Comparison of ENCODE assay signal across 9 mouse cellular contexts in genomic region chr4:136089748-136090583, GRCm38 (mm10). TPM values are rescaled to one million over a fixed set of nuclear protein-coding genes. Genes with fewer than 3 reads are reported as not detected.
DNase-seq lines count a peak whose midpoint lies in the region; ATAC-seq and TF ChIP-seq lines count a peak whose summit lies in the region.
"Had no signal": no experiment of that assay in that cellular context is flagged by ENCODE, and none has a peak within 500 bp of the region (broad histone marks: within the 10 kb centered on the region; RNA-seq: fewer than 3 reads in every experiment).

No protein-coding gene starts in this region.

- H3K4me3 ChIP-seq in heart, postnatal 0 days (ENCODE audit: low read depth, low read length), result no peak overlapping the region
- no peak overlapping the region for H3K4me3 ChIP-seq in heart, adult 2 months
- no peak overlapping the region for H3K4me3 ChIP-seq in bone marrow, adult 2 months (replicated peaks; ENCODE audit: control insufficient read depth, low read depth, low read length)
- no peak overlapping the region for H3K4me3 ChIP-seq in kidney, embryonic 15.5 days (replicated peaks)
- no peak overlapping the region for H3K4me3 ChIP-seq in stomach, embryonic 15.5 days (replicated peaks)
- H3K4me3 ChIP-seq in forebrain, embryonic 14.5 days (ENCODE audit: low read depth, low read length), result no peak overlapping the region
- H3K4me3 ChIP-seq: gastrocnemius, adult 2 months had no signal

- H3K4me1 ChIP-seq in heart, postnatal 0 days (ENCODE audit: control insufficient read depth, insufficient read depth), result no peaks in the 10 kb centered on the region
- H3K4me1 ChIP-seq in heart, adult 2 months (ENCODE audit: control insufficient read depth, insufficient read depth, low read length), result no peaks in the 10 kb centered on the region
- H3K4me1 ChIP-seq in bone marrow, adult 2 months (ENCODE audit: control insufficient read depth, insufficient read depth, low read length), result peaks cover 6% of the 10 kb centered on the region; the same call in 1 of the 2 replicates
- H3K4me1 ChIP-seq in kidney, embryonic 15.5 days, result peaks cover 22% of the 10 kb centered on the region
- peaks cover 9% of the 10 kb centered on the region; the same call in 1 of the 2 replicates for H3K4me1 ChIP-seq in stomach, embryonic 15.5 days
- H3K4me1 ChIP-seq in forebrain, embryonic 14.5 days (ENCODE audit: control insufficient read depth, insufficient read depth, low read length), result no peaks in the 10 kb centered on the region

- H3K27ac ChIP-seq in heart, postnatal 0 days (ENCODE audit: low read depth), result peak overlapping the region; percentile 75; the same call in 1 of the 2 replicates
- H3K27ac ChIP-seq in heart, adult 2 months, result no peak overlapping the region
- H3K27ac ChIP-seq in bone marrow, adult 2 months (ENCODE audit: control insufficient read depth, insufficient read depth, low read depth, low read length, poor library complexity), result peak overlapping the region; percentile 91
- peak overlapping the region; percentile 73 for H3K27ac ChIP-seq in kidney, embryonic 15.5 days
- peak overlapping the region; percentile 57 for H3K27ac ChIP-seq in stomach, embryonic 15.5 days
- H3K27ac ChIP-seq in forebrain, embryonic 14.5 days (ENCODE audit: low read depth, low read length), result no peak overlapping the region
- H3K27ac ChIP-seq: gastrocnemius, adult 2 months had no signal

- WGBS in heart, postnatal 0 days, result 61% methylated on average over 11 of the region's 11 CpGs
- WGBS in heart, adult 2 months, result 66% methylated on average over 11 of the region's 11 CpGs
- 56% methylated on average over 11 of the region's 11 CpGs for WGBS in bone marrow, adult 2 months
- WGBS in kidney, embryonic 15.5 days, result 52% methylated on average over 11 of the region's 11 CpGs
- 49% methylated on average over 11 of the region's 11 CpGs for WGBS in stomach, embryonic 15.5 days
- WGBS in forebrain, embryonic 14.5 days, result 63% methylated on average over 11 of the region's 11 CpGs

- H3K79me2 ChIP-seq in heart, adult 2 months (replicated peaks; ENCODE audit: control insufficient read depth, insufficient read depth, low read length), result no peaks in the 10 kb centered on the region

- no peak for TF ChIP-seq POLR2A in heart, adult 2 months (IDR thresholded peaks at IDR 0.05; ENCODE audit: insufficient read depth, low read depth, low read length)
- no peak for TF ChIP-seq POLR2A in bone marrow, adult 2 months (IDR thresholded peaks at IDR 0.05; ENCODE audit: borderline replicate concordance, control insufficient read depth, low read depth, low read length)

- H3K9me3 ChIP-seq in heart, postnatal 0 days (replicated peaks; ENCODE audit: control insufficient read depth, low read length), result 0 out of 2 replicates have a peak, but pooled peaks cover 4% of the 10 kb centered on the region
- H3K9me3 ChIP-seq in kidney, embryonic 15.5 days (replicated peaks), result peaks cover 2% of the 10 kb centered on the region; the same call in 1 of the 2 replicates
- H3K9me3 ChIP-seq in stomach, embryonic 15.5 days, result no peaks in the 10 kb centered on the region
- H3K9me3 ChIP-seq in forebrain, embryonic 14.5 days (replicated peaks; ENCODE audit: control insufficient read depth, low read length), result 0 out of 2 replicates have a peak, but pooled peaks cover 2% of the 10 kb centered on the region

- ATAC-seq in heart, postnatal 0 days (ENCODE audit: insufficient read depth, low read depth), result no peak; the same call in 1 of the 2 replicates
- peak; percentile 69; the same call in 1 of the 2 replicates for ATAC-seq in kidney, embryonic 15.5 days (replicated peaks; ENCODE audit: low FRiP score)
- peak; percentile 16; the same call in 1 of the 2 replicates for ATAC-seq in stomach, embryonic 15.5 days (ENCODE audit: insufficient read depth, low FRiP score, low read depth)
- ATAC-seq in forebrain, embryonic 14.5 days, result no peak

- TF ChIP-seq EP300 in heart, postnatal 0 days (IDR thresholded peaks at IDR 0.05; ENCODE audit: low read depth), result no peak
- no peak for TF ChIP-seq EP300 in heart, adult 2 months (IDR thresholded peaks at IDR 0.05; ENCODE audit: insufficient read depth, low read depth, low read length)

- no peaks in the 10 kb centered on the region for H3K27me3 ChIP-seq in heart, postnatal 0 days (ENCODE audit: control insufficient read depth, insufficient read depth, low read length)
- H3K27me3 ChIP-seq in heart, adult 2 months (ENCODE audit: control insufficient read depth, insufficient read depth, low read length), result no peaks in the 10 kb centered on the region
- H3K27me3 ChIP-seq in kidney, embryonic 15.5 days, result no peaks in the 10 kb centered on the region
- H3K27me3 ChIP-seq in stomach, embryonic 15.5 days (replicated peaks), result no peaks in the 10 kb centered on the region
- no peaks in the 10 kb centered on the region for H3K27me3 ChIP-seq in forebrain, embryonic 14.5 days (replicated peaks; ENCODE audit: control insufficient read depth, insufficient read depth, low read length)

- TF ChIP-seq CTCF in heart, postnatal 0 days (IDR thresholded peaks at IDR 0.05; ENCODE audit: low read depth), result no peak
- no peak for TF ChIP-seq CTCF in heart, adult 2 months (IDR thresholded peaks at IDR 0.05)
- TF ChIP-seq CTCF in bone marrow, adult 2 months (IDR thresholded peaks at IDR 0.05; ENCODE audit: control insufficient read depth, insufficient read depth, low read length), result no peak

- no peak overlapping the region for H3K4me2 ChIP-seq in heart, postnatal 0 days (ENCODE audit: low read depth, low read length)
- H3K4me2 ChIP-seq in kidney, embryonic 15.5 days, result no peak overlapping the region
- H3K4me2 ChIP-seq in stomach, embryonic 15.5 days, result no peak overlapping the region
- H3K4me2 ChIP-seq in forebrain, embryonic 14.5 days (ENCODE audit: low read length), result no peak overlapping the region

- no peak overlapping the region for H3K9ac ChIP-seq in heart, postnatal 0 days (replicated peaks; ENCODE audit: low read depth, low read length)
- no peak overlapping the region for H3K9ac ChIP-seq in heart, adult 2 months (ENCODE audit: low read depth, low read length)
- no peak overlapping the region for H3K9ac ChIP-seq in kidney, embryonic 15.5 days
- H3K9ac ChIP-seq in stomach, embryonic 15.5 days, result no peak overlapping the region
- no peak overlapping the region for H3K9ac ChIP-seq in forebrain, embryonic 14.5 days (ENCODE audit: low read length)

- no peaks in the 10 kb centered on the region for H3K36me3 ChIP-seq in heart, postnatal 0 days (replicated peaks; ENCODE audit: control insufficient read depth, insufficient read depth, low read length)
- H3K36me3 ChIP-seq in heart, adult 2 months (ENCODE audit: control insufficient read depth, insufficient read depth, low read length), result no peaks in the 10 kb centered on the region
- H3K36me3 ChIP-seq in kidney, embryonic 15.5 days, result no peaks in the 10 kb centered on the region
- H3K36me3 ChIP-seq in stomach, embryonic 15.5 days, result no peaks in the 10 kb centered on the region
- no peaks in the 10 kb centered on the region for H3K36me3 ChIP-seq in forebrain, embryonic 14.5 days (ENCODE audit: control insufficient read depth, insufficient read depth, low read length)

- DNase-seq in heart, postnatal 0 days (ENCODE audit: low spot score), result no peak
- DNase-seq in heart, adult 2 months, result no peak
- DNase-seq in right cerebral cortex, postnatal 4 days, result no peak
- DNase-seq in forebrain, embryonic 14.5 days (ENCODE audit: low spot score), result no peak
- DNase-seq in urinary bladder, postnatal 4 days (ENCODE audit: low spot score in 2 of 2), result no peak
- DNase-seq: gastrocnemius, adult 2 months had no signal

- intact Hi-C loops in heart, adult 2 months (cut with DNase I), result no loop called here

RNA-seq across cellular contexts. Expression of gene Rpl11, which starts 36.7 kb away (rescaled TPM):
- total RNA-seq in heart, postnatal 0 days (2014; rRNA removed; ENCODE audit: low replicate concordance), result 881 and 949 TPM in 2 replicates
- polyA plus RNA-seq in heart, postnatal 0 days (2015; fragmentation: Nextera tagmentation; extraction: Ambion mirVana), result 229 and 242 TPM in 2 replicates
- 100 to 1,000 TPM; 259 to 288 TPM for total RNA-seq in heart, adult 2 months (2021)
- 132 and 186 TPM in 2 replicates for polyA plus RNA-seq in heart, adult 2 months (2012; rRNA removed)
- 682 and 1,270 TPM in 2 replicates for polyA plus RNA-seq in bone marrow, adult 2 months (2011; ENCODE audit: insufficient read depth, insufficient read length, low replicate concordance, missing spikeins)
- polyA plus RNA-seq in kidney, embryonic 15.5 days (2015; fragmentation: Nextera tagmentation; extraction: Ambion mirVana), result 483 and 529 TPM in 2 replicates
- polyA plus RNA-seq in stomach, embryonic 15.5 days (2015; fragmentation: Nextera tagmentation; extraction: Ambion mirVana), result 336 and 456 TPM in 2 replicates
- 331 and 459 TPM in 2 replicates for polyA plus RNA-seq in forebrain, embryonic 14.5 days (2014; fragmentation: Nextera tagmentation; extraction: Ambion mirVana)

RNA-seq across cellular contexts. Expression of gene Id3, which starts 53.3 kb away (rescaled TPM):
- 238 and 259 TPM in 2 replicates for total RNA-seq in heart, postnatal 0 days (2014; rRNA removed; ENCODE audit: low replicate concordance)
- 169 and 188 TPM in 2 replicates for polyA plus RNA-seq in heart, postnatal 0 days (2015; fragmentation: Nextera tagmentation; extraction: Ambion mirVana)
- 10 to 100 TPM; 56.8 to 58.8 TPM for total RNA-seq in heart, adult 2 months (2021)
- polyA plus RNA-seq in heart, adult 2 months (2012; rRNA removed), result 92.1 and 120 TPM in 2 replicates
- 14.5 and 33.8 TPM in 2 replicates for polyA plus RNA-seq in bone marrow, adult 2 months (2011; ENCODE audit: insufficient read depth, insufficient read length, low replicate concordance, missing spikeins)
- polyA plus RNA-seq in kidney, embryonic 15.5 days (2015; fragmentation: Nextera tagmentation; extraction: Ambion mirVana), result 862 and 905 TPM in 2 replicates
- 274 and 292 TPM in 2 replicates for polyA plus RNA-seq in stomach, embryonic 15.5 days (2015; fragmentation: Nextera tagmentation; extraction: Ambion mirVana)
- polyA plus RNA-seq in forebrain, embryonic 14.5 days (2014; fragmentation: Nextera tagmentation; extraction: Ambion mirVana), result 117 and 118 TPM in 2 replicates

Comparison
In these comparisons a context has a peak if more than half of its experiments do, and no peak if none do; other contexts are left out.
1. H3K27ac ChIP-seq: peak in heart, postnatal 0 days (single experiment), bone marrow, adult 2 months (single experiment), kidney, embryonic 15.5 days (single experiment) and stomach, embryonic 15.5 days (single experiment); none in heart, adult 2 months (single experiment) and forebrain, embryonic 14.5 days (single experiment).
2. ATAC-seq: peak in kidney, embryonic 15.5 days (single experiment) and stomach, embryonic 15.5 days (single experiment); none in heart, postnatal 0 days (single experiment) and forebrain, embryonic 14.5 days (single experiment).